Mouse (Mus musculus): Measurements from ENCODE around the gene Csnk1d. TPM values are rescaled to one million over a fixed set of nuclear protein-coding genes. Genes with fewer than 3 reads are reported as not detected.

The Csnk1d gene
- polyA plus RNA-seq (2016; fragmentation: Nextera tagmentation; extraction: Ambion mirVana), result 129 and 133 TPM in 2 replicates

DNA sequence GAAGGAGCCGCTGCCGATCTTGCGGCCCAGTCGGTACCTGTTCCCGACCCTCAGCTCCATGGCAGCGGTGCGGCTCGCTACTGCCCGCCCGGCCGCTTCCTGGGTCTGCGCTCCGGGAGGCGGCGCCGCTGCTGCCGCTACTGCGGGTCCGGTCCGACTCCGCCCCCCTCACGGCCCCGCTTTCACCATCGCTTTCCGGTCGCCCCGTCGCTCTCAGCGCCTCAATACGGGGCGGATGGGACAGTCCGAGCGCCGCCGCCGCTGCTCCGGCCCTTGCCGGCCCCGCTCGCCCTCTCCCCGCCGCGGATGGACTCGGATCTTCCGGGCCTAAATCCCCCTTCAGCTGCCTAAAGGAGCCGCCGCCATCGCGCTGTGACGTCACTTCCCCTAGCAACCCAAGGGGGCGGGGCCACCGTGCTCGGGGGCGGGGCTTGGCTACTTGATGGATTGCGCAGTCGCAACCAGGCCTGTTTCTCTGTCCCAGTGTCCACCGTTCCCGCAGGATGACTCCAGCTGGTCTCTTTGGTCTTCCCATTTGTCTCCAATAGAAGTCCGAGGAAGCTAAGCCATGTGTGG lies at the start of gene Csnk1d:
Gene Csnk1d, minus strand, starts transcription at position 380 of the 576 bp plus-strand sequence.
- DNase-seq (ENCODE audit: low spot score), result peak; percentile 98
- H3K4me3 ChIP-seq, result peak within 1 kb of the TSS; percentile 99
- peaks cover 29% of the 10 kb centered on the region for H3K36me3 ChIP-seq (replicated peaks)
- H3K4me1 ChIP-seq, result peaks cover 40% of the 10 kb centered on the region
- no peaks in the 10 kb centered on the region for H3K9me3 ChIP-seq
- whole genome bisulfite sequencing, result under 1% methylated on average over 59 of the region's 59 CpGs
- no peaks in the 10 kb centered on the region for H3K27me3 ChIP-seq (replicated peaks; ENCODE audit: low read depth, poor library complexity, severe bottlenecking)
- peak within 1 kb of the TSS; percentile 100 for H3K27ac ChIP-seq (replicated peaks)

DNA sequence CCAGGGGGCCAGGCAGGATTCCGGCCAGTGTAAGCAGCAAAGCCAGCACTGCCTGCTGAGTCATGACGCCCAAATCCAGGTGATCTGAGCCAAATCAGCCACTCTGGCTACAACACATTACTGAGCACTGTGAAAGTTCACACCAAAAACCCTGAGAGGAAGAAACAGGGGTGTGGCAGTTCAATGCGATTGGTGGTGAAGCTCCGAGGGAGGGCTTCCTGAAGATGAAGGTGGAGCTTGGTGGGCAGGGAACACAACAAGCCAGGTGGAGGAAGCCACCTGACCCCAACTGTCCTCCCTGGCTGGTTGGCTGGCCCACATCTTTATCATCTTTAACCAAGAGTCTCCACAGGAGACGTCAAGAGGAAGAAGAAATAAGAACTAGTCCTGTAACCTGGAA lies 48.2 kb upstream of the Csnk1d start, which contains the start of gene Cd7:
Gene Cd7, minus strand, starts transcription at position 117 of the 400 bp plus-strand sequence.
- Histone ChIP-seq H3K9me3 (no peaks in the 10 kb centered on the region), H3K36me3 (replicated peaks) (no peaks in the 10 kb centered on the region), H3K4me3 (no peak within 1 kb of the TSS), H3K4me1 (peaks cover 15% of the 10 kb centered on the region), H3K27ac (replicated peaks) (no peak within 1 kb of the TSS), H3K27me3 (replicated peaks; ENCODE audit: low read depth, poor library complexity, severe bottlenecking) (peaks cover 27% of the 10 kb centered on the region)
- WGBS, result 79% methylated on average over 5 of the region's 5 CpGs
- DNase-seq (ENCODE audit: low spot score), result no peak

DNA sequence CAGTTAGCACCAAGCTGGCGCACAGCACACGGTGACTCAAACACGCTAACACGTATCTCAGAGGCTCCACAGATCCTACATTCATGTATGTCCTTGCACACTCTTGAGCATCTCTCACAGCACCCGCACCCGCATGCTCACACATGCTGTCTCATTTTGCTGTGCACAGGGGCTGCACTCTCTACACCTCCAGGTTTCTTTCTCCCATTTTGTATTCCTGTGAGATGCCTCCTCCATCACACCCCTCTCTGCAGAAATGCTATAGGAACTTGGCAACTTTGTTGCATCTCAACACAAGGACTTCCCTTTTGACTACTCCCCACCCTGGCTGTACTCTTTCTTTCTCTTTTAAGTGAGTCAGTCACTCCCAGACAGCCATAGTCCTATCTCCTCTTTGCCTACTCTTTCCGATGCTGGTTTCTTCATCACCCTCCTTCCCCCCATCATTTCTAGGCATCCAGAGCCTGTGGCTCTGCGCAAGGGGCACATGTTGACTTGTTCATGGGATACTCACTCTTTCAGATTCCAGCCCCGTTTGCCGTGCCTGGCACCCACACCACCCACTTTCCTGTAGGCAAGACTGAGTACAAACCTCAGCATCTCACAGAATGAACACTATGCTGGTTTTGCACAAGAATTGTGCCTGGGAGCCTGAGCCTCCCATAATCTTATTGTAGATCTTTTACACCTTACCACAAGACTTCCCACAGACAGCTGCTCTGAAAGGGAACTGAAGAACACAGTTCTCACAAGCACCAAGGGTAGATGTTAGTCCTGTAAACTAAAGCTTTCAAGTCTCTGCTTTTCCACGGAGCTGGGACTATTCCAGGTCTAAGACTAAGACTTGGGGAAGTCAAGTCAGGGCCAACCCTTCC lies 47.5 kb upstream of the Csnk1d start:
- no peak for DNase-seq (ENCODE audit: low spot score)
- no peak overlapping the region for H3K4me3 ChIP-seq
- H3K4me1 ChIP-seq, result peaks cover 10% of the 10 kb centered on the region
- H3K27me3 ChIP-seq (replicated peaks; ENCODE audit: low read depth, poor library complexity, severe bottlenecking), result peaks cover 20% of the 10 kb centered on the region; the same call in 1 of the 2 replicates
- H3K9me3 ChIP-seq, result no peaks in the 10 kb centered on the region
- no peak overlapping the region for H3K27ac ChIP-seq (replicated peaks)
- no peaks in the 10 kb centered on the region for H3K36me3 ChIP-seq (replicated peaks)
- WGBS, result 87% methylated on average over 11 of the region's 11 CpGs

DNA sequence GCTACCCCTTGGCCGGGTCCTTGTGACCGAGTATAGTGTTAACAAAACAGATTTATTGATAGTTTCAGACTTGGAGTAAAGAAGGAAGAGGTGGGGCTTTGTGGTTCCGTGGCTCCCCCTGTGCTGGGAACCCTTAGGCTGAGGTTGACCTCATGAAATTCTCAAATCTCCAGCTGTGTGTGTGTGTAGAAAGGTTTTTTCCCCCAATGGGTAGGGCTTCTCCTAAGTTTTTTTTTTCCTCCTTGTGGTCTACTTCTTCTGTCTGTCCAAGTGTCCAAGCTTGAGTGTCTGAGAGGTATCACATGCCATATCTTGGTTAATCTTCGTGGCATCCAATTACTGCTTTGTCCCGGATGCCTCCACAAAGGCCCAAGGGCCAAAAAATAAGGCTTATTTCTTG lies 42.0 kb upstream of the Csnk1d start:
- Histone ChIP-seq H3K27ac (replicated peaks) (no peak overlapping the region), H3K27me3 (replicated peaks; ENCODE audit: low read depth, poor library complexity, severe bottlenecking) (peaks cover 12% of the 10 kb centered on the region; the same call in 1 of the 2 replicates), H3K4me3 (no peak overlapping the region), H3K9me3 (no peaks in the 10 kb centered on the region), H3K4me1 (peaks cover 10% of the 10 kb centered on the region), H3K36me3 (replicated peaks) (no peaks in the 10 kb centered on the region)
- DNase-seq (ENCODE audit: low spot score), result no peak
- WGBS, result 84% methylated on average over 5 of the region's 5 CpGs

DNA sequence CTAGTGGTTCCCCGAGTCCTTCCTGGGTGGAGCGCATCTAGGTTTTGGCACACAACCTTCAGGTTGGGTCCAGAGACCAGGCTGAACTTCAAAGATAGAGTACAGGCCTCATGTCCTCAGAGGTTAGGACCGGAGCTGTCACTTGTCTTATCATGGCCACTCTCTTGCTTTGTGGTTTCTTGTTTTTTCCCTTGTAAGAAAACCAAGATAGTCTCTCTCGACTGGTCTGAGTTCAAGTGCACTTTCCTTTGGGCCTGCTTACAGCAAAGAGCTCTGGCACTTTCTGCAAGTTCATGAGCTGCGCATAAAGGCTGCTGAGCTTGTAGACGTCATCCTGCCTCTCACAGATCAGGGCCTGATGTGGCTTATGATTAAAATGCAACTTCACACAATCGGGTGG lies 36.1 kb upstream of the Csnk1d start:
- no peaks in the 10 kb centered on the region for H3K36me3 ChIP-seq (replicated peaks)
- no peaks in the 10 kb centered on the region for H3K4me1 ChIP-seq
- no peak overlapping the region for H3K4me3 ChIP-seq
- H3K27me3 ChIP-seq (replicated peaks; ENCODE audit: low read depth, poor library complexity, severe bottlenecking), result 0 out of 2 replicates have a peak, but pooled peaks cover 4% of the 10 kb centered on the region
- H3K27ac ChIP-seq (replicated peaks), result no peak overlapping the region
- WGBS, result 87% methylated on average over 7 of the region's 7 CpGs
- H3K9me3 ChIP-seq, result no peaks in the 10 kb centered on the region
- no peak for DNase-seq (ENCODE audit: low spot score)

DNA sequence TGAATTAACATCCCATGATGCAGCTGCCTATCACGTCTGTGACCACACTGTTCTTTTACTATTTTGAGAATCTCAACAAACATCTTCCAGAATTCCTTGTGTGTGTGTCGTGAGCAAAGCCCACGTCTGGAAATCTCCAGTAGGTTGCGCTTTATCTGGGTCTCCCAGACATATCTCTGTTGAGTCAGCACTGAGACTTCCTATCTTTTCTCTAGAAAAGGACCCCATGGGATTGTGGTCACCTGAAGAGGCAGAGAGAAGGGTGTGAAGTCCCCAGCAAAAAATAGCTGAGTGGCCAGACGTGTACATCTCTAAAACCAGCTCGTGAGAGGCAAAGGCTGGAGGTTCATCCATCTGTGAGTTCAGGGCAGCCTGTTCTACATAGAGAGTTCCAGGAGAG lies 33.0 kb upstream of the Csnk1d start:
- Histone ChIP-seq H3K27me3 (replicated peaks; ENCODE audit: low read depth, poor library complexity, severe bottlenecking) (0 out of 2 replicates have a peak, but pooled peaks cover 4% of the 10 kb centered on the region), H3K27ac (replicated peaks) (no peak overlapping the region), H3K9me3 (no peaks in the 10 kb centered on the region), H3K36me3 (replicated peaks) (no peaks in the 10 kb centered on the region), H3K4me1 (no peaks in the 10 kb centered on the region), H3K4me3 (no peak overlapping the region)
- WGBS, result 76% methylated on average over 6 of the region's 6 CpGs
- no peak for DNase-seq (ENCODE audit: low spot score)

DNA sequence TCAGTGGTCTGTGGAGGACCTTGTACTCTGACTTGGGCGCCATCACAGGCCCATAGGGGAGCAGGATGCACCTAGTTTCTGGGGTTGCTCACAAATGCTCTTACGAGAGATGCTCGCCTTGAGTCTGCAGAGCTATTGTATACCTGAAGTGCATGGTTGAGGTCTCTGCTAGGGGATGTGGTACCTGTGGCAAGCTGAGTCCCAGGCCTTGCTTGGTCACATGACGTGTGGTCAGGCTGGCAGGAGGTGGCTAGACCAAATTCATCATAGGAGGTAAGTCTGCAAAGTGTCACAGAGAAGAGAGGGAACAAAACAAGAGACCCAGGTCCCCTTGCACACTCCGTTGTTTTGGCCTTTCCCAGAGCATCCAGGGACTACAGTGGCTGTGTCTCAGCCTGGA lies 28.4 kb upstream of the Csnk1d start:
- no peaks in the 10 kb centered on the region for H3K9me3 ChIP-seq
- 0 out of 2 replicates have a peak, but pooled peaks cover 3% of the 10 kb centered on the region for H3K4me1 ChIP-seq
- no peak overlapping the region for H3K27ac ChIP-seq (replicated peaks)
- no peak overlapping the region for H3K4me3 ChIP-seq
- DNase-seq (ENCODE audit: low spot score), result no peak
- H3K36me3 ChIP-seq (replicated peaks), result no peaks in the 10 kb centered on the region
- peaks cover 12% of the 10 kb centered on the region; the same call in 1 of the 2 replicates for H3K27me3 ChIP-seq (replicated peaks; ENCODE audit: low read depth, poor library complexity, severe bottlenecking)
- WGBS, result 83% methylated on average over 5 of the region's 5 CpGs

DNA sequence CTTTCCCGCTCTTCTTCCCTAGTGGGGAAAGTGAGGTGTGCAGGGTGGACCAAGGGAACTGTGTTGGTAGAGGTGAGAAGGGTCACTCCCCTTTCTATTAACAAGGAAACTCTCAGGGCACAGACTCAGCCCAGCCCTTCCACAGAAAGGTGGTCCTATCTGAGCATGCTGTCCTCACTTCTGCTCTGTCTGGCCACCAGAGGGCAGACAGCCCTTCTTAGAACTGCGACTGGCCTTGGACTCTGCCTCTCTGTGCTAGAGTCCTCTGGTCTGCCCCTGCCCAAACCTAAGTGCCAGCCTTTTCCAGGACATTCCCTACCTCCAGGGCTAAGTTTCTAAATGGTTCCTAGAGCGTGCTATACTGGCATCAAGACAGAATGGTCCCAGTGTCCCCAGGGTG lies 26.6 kb upstream of the Csnk1d start:
- 0 out of 2 replicates have a peak, but pooled peaks cover 3% of the 10 kb centered on the region for H3K4me1 ChIP-seq
- peaks cover 12% of the 10 kb centered on the region; the same call in 1 of the 2 replicates for H3K27me3 ChIP-seq (replicated peaks; ENCODE audit: low read depth, poor library complexity, severe bottlenecking)
- H3K36me3 ChIP-seq (replicated peaks), result no peaks in the 10 kb centered on the region
- DNase-seq (ENCODE audit: low spot score), result peak; percentile 72
- 37% methylated on average over 3 of the region's 3 CpGs for WGBS
- no peak overlapping the region for H3K4me3 ChIP-seq
- H3K9me3 ChIP-seq, result no peaks in the 10 kb centered on the region
- no peak overlapping the region for H3K27ac ChIP-seq (replicated peaks)

DNA sequence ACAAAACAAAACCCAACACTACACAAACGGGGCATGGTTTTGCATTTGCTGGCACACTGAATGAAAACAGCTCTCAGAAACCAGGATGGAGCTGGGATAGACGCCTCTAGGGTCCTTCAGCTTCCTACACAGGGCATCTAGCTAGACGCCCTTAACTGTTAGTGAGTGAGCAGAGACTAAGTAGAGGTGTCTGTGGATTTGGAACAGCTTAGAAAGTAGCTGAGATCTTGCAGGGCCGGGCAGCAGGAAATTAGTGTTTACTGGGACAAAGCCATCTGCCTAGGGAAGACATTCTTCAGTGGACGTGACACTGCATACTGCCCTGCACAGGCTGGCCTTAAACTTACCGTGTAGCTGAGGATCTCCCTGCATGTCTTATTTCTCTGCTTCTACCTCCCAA lies 24.3 kb upstream of the Csnk1d start:
- H3K36me3 ChIP-seq (replicated peaks), result no peaks in the 10 kb centered on the region
- H3K9me3 ChIP-seq, result no peaks in the 10 kb centered on the region
- no peak for DNase-seq (ENCODE audit: low spot score)
- H3K27me3 ChIP-seq (replicated peaks; ENCODE audit: low read depth, poor library complexity, severe bottlenecking), result peaks cover 12% of the 10 kb centered on the region; the same call in 1 of the 2 replicates
- H3K4me3 ChIP-seq, result no peak overlapping the region
- WGBS, result 62% methylated on average over 6 of the region's 6 CpGs
- no peak overlapping the region for H3K27ac ChIP-seq (replicated peaks)
- 0 out of 2 replicates have a peak, but pooled peaks cover 3% of the 10 kb centered on the region for H3K4me1 ChIP-seq

DNA sequence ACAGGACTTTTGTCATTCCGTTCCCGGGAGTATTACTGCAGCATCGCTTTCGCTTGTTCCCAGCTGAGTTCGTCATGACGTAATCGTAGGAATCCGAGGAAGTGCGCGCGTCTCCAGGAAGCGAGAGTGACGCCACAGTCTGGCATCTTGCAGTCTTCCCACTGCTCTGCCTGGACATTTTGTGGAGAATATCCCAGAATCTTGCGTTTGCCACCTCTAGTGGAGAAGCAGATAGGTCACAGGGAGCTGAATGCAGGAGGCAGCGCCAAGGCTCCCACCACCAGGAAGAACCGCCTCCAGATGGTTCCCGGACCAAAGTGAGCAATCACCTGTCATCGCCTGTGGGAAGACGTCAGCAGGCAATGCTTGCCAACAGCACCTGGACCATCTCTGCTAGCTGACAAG lies 23.8 kb upstream of the Csnk1d start:
- H3K4me1 ChIP-seq, result 0 out of 2 replicates have a peak, but pooled peaks cover 3% of the 10 kb centered on the region
- no peak overlapping the region for H3K27ac ChIP-seq (replicated peaks)
- H3K9me3 ChIP-seq, result no peaks in the 10 kb centered on the region
- no peak for DNase-seq (ENCODE audit: low spot score)
- WGBS, result 69% methylated on average over 19 of the region's 19 CpGs
- H3K27me3 ChIP-seq (replicated peaks; ENCODE audit: low read depth, poor library complexity, severe bottlenecking), result peaks cover 12% of the 10 kb centered on the region; the same call in 1 of the 2 replicates
- no peak overlapping the region; the same call in 1 of the 2 replicates for H3K4me3 ChIP-seq
- H3K36me3 ChIP-seq (replicated peaks), result no peaks in the 10 kb centered on the region

DNA sequence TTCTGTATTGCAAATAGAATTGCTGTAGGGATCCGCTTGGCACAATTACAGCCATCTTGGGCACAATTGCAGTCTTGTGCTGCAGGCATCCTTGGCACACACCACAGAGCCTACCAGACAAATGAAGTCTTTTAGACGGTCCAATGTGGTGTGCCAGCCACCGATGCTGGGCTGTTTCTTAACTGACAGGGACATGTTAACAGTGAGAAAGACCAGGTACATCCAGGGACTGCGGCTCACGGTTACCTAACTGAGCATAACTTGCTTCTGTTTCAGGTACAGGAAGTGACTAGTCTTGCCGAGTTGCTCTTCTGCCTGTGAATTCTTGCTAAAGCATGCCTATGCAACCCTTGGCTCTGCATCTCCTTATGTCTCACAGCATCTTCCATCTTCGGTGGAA lies 22.5 kb upstream of the Csnk1d start:
- Histone ChIP-seq H3K4me1 (0 out of 2 replicates have a peak, but pooled peaks cover 3% of the 10 kb centered on the region), H3K4me3 (no peak overlapping the region), H3K36me3 (replicated peaks) (no peaks in the 10 kb centered on the region), H3K27me3 (replicated peaks; ENCODE audit: low read depth, poor library complexity, severe bottlenecking) (peaks cover 9% of the 10 kb centered on the region; the same call in 1 of the 2 replicates), H3K9me3 (no peaks in the 10 kb centered on the region), H3K27ac (replicated peaks) (no peak overlapping the region)
- 84% methylated on average over 7 of the region's 7 CpGs for WGBS
- no peak for DNase-seq (ENCODE audit: low spot score)

DNA sequence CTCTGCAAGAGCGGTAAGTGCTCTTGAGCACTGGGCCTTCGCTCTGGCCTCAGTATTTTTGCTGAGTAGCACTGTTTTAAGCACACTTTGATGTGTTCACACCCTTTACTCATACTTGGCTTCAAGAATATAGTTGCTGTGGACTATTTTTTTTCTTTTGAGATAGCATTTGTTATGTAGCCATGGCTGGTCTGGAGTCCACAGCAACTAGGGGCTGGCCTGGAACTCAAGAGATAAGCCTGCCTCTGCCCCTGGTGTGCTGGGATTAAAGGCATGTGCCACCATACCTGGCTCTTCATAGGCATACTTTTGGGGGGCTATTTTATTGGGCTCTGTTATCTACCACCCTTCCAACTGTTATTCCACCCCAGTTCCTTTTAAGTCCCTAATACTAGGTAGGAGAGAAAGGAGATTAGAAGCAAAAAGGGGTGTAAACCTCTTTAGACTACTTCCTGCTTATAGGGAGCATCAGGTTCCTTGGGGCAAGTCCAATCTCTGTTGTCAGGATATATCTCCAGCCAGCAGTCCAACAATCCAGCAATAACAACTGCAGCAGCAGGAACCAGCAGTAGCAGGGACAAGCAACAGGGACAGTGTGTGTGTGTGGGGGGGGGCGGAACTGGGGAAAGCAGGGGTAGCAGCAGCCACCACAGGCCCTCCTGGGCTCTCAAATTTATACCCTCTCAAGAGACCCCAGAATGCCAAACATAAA lies 19.1 kb upstream of the Csnk1d start:
- H3K9me3 ChIP-seq, result no peaks in the 10 kb centered on the region
- no peak overlapping the region for H3K4me3 ChIP-seq
- H3K4me1 ChIP-seq, result peaks cover 3% of the 10 kb centered on the region; the same call in 1 of the 2 replicates
- H3K36me3 ChIP-seq (replicated peaks), result no peaks in the 10 kb centered on the region
- no peaks in the 10 kb centered on the region for H3K27me3 ChIP-seq (replicated peaks; ENCODE audit: low read depth, poor library complexity, severe bottlenecking)
- 97% methylated on average over 3 of the region's 3 CpGs for WGBS
- H3K27ac ChIP-seq (replicated peaks), result no peak overlapping the region
- DNase-seq (ENCODE audit: low spot score), result no peak

Measured in embryonic facial prominence, embryonic 10.5 days (tissue).